Mouse (Mus musculus) bone marrow, adult 2 months (tissue): ENCODE measurements around the gene Ndufaf2.

Experiments used
- CTCF ChIP-seq: fragments of 200-500 bp; IDR thresholded peaks from 2 replicates; pipeline ENCODE4 v1.5.1; 2011; ENCODE audit warnings: low read length, control low read depth; ENCODE audit not compliant: control insufficient read depth, insufficient read depth
- POLR2A ChIP-seq: fragments of 200-500 bp; IDR thresholded peaks from 2 replicates; pipeline ENCODE4 v1.6.1; 2011; ENCODE audit warnings: low read depth, mild to moderate bottlenecking, control low read depth, low read length, borderline replicate concordance; ENCODE audit not compliant: control insufficient read depth

GRCm38 (mm10) chr13:108025802-108026201 is 132.6 kb downstream of the Ndufaf2 start:
- TF ChIP-seq CTCF (no peak), POLR2A (no peak)
